Comparison of ENCODE assay signal across 13 mouse cellular contexts in genomic region chr10:70137652-70138051, GRCm38 (mm10). TPM values are rescaled to one million over a fixed set of nuclear protein-coding genes. Genes with fewer than 3 reads are reported as not detected.
DNase-seq lines count a peak whose midpoint lies in the region; ATAC-seq and TF ChIP-seq lines count a peak whose summit lies in the region.
"Had no signal": no experiment of that assay in that cellular context is flagged by ENCODE, and none has a peak within 500 bp of the region (broad histone marks: within the 10 kb centered on the region; RNA-seq: fewer than 3 reads in every experiment).

No protein-coding gene starts in this region.

- H3K27ac ChIP-seq in gastrocnemius, adult 2 months = no peak overlapping the region
- no peak overlapping the region for H3K27ac ChIP-seq in left cerebral cortex, adult 2 months
- no peak overlapping the region for H3K27ac ChIP-seq in CH12.LX (ENCODE audit: insufficient read depth, low read depth)
- no peak overlapping the region for H3K27ac ChIP-seq in liver, embryonic 16.5 days (ENCODE audit: low read length)
- H3K27ac ChIP-seq: neural tube, embryonic 12.5 days had no signal

- no peak for DNase-seq in gastrocnemius, adult 2 months
- no peak for DNase-seq in gastrocnemius, postnatal 25 days
- no peak for DNase-seq in left cerebral cortex, adult 2 months (ENCODE audit: extremely low spot score in 1 of 2, low spot score in 2 of 2)
- DNase-seq in left cerebral cortex, postnatal 14 days (ENCODE audit: low spot score in 2 of 2) = no peak
- no peak for DNase-seq in CH12.LX (ENCODE audit: extremely low read depth)
- no peak for DNase-seq in cerebellum, postnatal 14 days
- DNase-seq: cerebellum, adult 18-20 months; cerebellum, postnatal 36 days; gastrocnemius, postnatal 14 days; thymus, postnatal 14 days had no signal

- TF ChIP-seq POLR2A in CH12.LX (IDR thresholded peaks at IDR 0.05; ENCODE audit: low read depth, low read length) = no peak

- TF ChIP-seq EP300 in CH12.LX (IDR thresholded peaks at IDR 0.05; ENCODE audit: low read length) = no peak

- no peak overlapping the region for H3K4me2 ChIP-seq in CH12.LX (ENCODE audit: insufficient read depth, low read depth, poor library complexity, severe bottlenecking)
- H3K4me2 ChIP-seq in liver, embryonic 16.5 days (ENCODE audit: low read depth, low read length) = peak overlapping the region; percentile 21; the same call in 1 of the 2 replicates
- H3K4me2 ChIP-seq: neural tube, embryonic 12.5 days had no signal

- no peak overlapping the region for H3K9ac ChIP-seq in CH12.LX (ENCODE audit: insufficient read depth, low read depth)
- H3K9ac ChIP-seq in liver, embryonic 16.5 days (ENCODE audit: low read depth, low read length) = no peak overlapping the region
- H3K9ac ChIP-seq: neural tube, embryonic 12.5 days had no signal

- peaks cover 0 to 33% of the 10 kb centered on the region in 2 experiments; a peak in 2 of 4 replicates for H3K4me1 ChIP-seq in CH12.LX (ENCODE audit: control insufficient read depth in 1 of 2, insufficient read depth in 2 of 2)
- H3K4me1 ChIP-seq in liver, embryonic 16.5 days (ENCODE audit: control insufficient read depth, low read depth, low read length) = peaks cover 50% of the 10 kb centered on the region

- intact Hi-C loops in gastrocnemius, adult 2 months (cut with DNase I) = no loop called here
- intact Hi-C loops in left cerebral cortex, adult 2 months (cut with DNase I) = no loop called here
- intact Hi-C loops in left cerebral cortex, postnatal 14 days (cut with DNase I) = no loop called here

- WGBS in liver, embryonic 16.5 days (ENCODE audit: insufficient replicate concordance) = 81% methylated on average over 7 of the region's 7 CpGs

- dilution Hi-C loops in CH12.LX (cut with MboI; ENCODE audit: extremely low pct_ligation_motif_present, extremely low pct_unique_long_range_greater_than_20kb, low sequenced_read_pairs) = no loop called here

- H3K27me3 ChIP-seq in CH12.LX (replicated peaks) = no peaks in the 10 kb centered on the region
- H3K27me3 ChIP-seq in liver, embryonic 16.5 days (ENCODE audit: control insufficient read depth, insufficient read depth, low read depth, low read length) = no peaks in the 10 kb centered on the region
- H3K27me3 ChIP-seq: neural tube, embryonic 12.5 days had no signal

- H3K36me3 ChIP-seq in CH12.LX (replicated peaks in 1 of 2; ENCODE audit: control insufficient read depth in 1 of 2, insufficient read depth in 1 of 2, low read length in 1 of 2) = peaks cover 7 to 50% of the 10 kb centered on the region in 2 experiments
- H3K36me3 ChIP-seq in liver, embryonic 16.5 days (ENCODE audit: control insufficient read depth, insufficient read depth) = no peaks in the 10 kb centered on the region

- no peak overlapping the region for H3K4me3 ChIP-seq in gastrocnemius, adult 2 months
- no peak overlapping the region for H3K4me3 ChIP-seq in left cerebral cortex, adult 2 months
- no peak overlapping the region for H3K4me3 ChIP-seq in CH12.LX (replicated peaks in 1 of 3; ENCODE audit: low read depth in 2 of 3, low read length in 2 of 3, poor library complexity in 1 of 3)
- no peak overlapping the region for H3K4me3 ChIP-seq in liver, embryonic 16.5 days (ENCODE audit: low read depth, low read length)
- H3K4me3 ChIP-seq: neural tube, embryonic 12.5 days had no signal

- ATAC-seq in liver, embryonic 16.5 days (ENCODE audit: low read depth) = no peak
- ATAC-seq: inflammation-experienced regulatory T-cells, adult 6 months had no signal

- in situ Hi-C loops in CH12.LX (cut with MboI; ENCODE audit: low pct_ligation_motif_present, low pct_unique_long_range_greater_than_20kb, low sequenced_read_pairs) = no loop called here

- peak; percentile 47 for TF ChIP-seq RAD21 in CH12.LX (IDR thresholded peaks at IDR 0.05; ENCODE audit: low read depth, low read length)

- H3K9me3 ChIP-seq in CH12.LX (replicated peaks; ENCODE audit: low read length) = no peaks in the 10 kb centered on the region
- no peaks in the 10 kb centered on the region for H3K9me3 ChIP-seq in liver, embryonic 16.5 days (replicated peaks; ENCODE audit: control insufficient read depth, low read length)
- H3K9me3 ChIP-seq: neural tube, embryonic 12.5 days had no signal

- peaks cover 24% of the 10 kb centered on the region for H3K79me2 ChIP-seq in CH12.LX (replicated peaks; ENCODE audit: control insufficient read depth, extremely low read depth, insufficient read depth, poor library complexity, severe bottlenecking)

- peak; percentile 32; the same call in 1 of the 2 replicates for TF ChIP-seq CTCF in gastrocnemius, adult 2 months (IDR thresholded peaks at IDR 0.05)
- peak; percentile 39 for TF ChIP-seq CTCF in left cerebral cortex, adult 2 months (IDR thresholded peaks at IDR 0.05)
- peak in 1 of 2 experiments; percentile 46; a peak in 2 of 4 replicates for TF ChIP-seq CTCF in CH12.LX (conservative IDR thresholded peaks at IDR 0.05 in 1 of 2, IDR thresholded peaks at IDR 0.05 in 1 of 2; ENCODE audit: low read depth in 2 of 2, low read length in 2 of 2)

TF ChIP-seq in CH12.LX, 34 proteins besides CTCF, POLR2A, EP300 and RAD21:
- TF ChIP-seq MAX (IDR thresholded peaks at IDR 0.05; ENCODE audit: low read length) (no peak), SMC3 (IDR thresholded peaks at IDR 0.05; ENCODE audit: low read depth, low read length) (peak; percentile 34), NRF1 (IDR thresholded peaks at IDR 0.05; ENCODE audit: low read depth, low read length) (no peak)

RNA-seq across cellular contexts. Expression of gene Ccdc6, which starts 40.7 kb away (rescaled TPM):
- 100 to 1,000 TPM in 1 of 2 experiments, 10 to 100 TPM in 1; 94.2 to 115 TPM for total RNA-seq in gastrocnemius, adult 2 months (2021)
- 100 to 1,000 TPM in 1 of 2 experiments, 10 to 100 TPM in 1; 98.9 to 100 TPM for total RNA-seq in gastrocnemius, postnatal 25 days (2021)
- total RNA-seq in left cerebral cortex, adult 2 months (2021) = 10 to 100 TPM; 51.1 to 64.8 TPM
- total RNA-seq in left cerebral cortex, postnatal 14 days (2021) = 10 to 100 TPM; 53.9 to 58.8 TPM
- total RNA-seq in CH12.LX (2012; rRNA removed) (28.5 and 36.7 TPM in 2 replicates), CH12.LX (2014; rRNA removed) (17.1 and 19.7 TPM in 2 replicates)
- 33.0 and 33.5 TPM in 2 replicates for polyA plus RNA-seq in CH12.LX (2012; ENCODE audit: insufficient read length, low read depth)
- 5.8 and 6.0 TPM in 2 replicates for polyA plus RNA-seq in liver, embryonic 16.5 days (2015; fragmentation: Nextera tagmentation; extraction: Ambion mirVana)
